Comparison of ENCODE assay signal across 27 mouse cellular contexts in genomic region chr12:70137626-70138025, GRCm38 (mm10). TPM values are rescaled to one million over a fixed set of nuclear protein-coding genes. Genes with fewer than 3 reads are reported as not detected.
"Had no signal": no experiment of that assay in that cellular context is flagged by ENCODE, and none has a peak within 500 bp of the region (broad histone marks: within the 10 kb centered on the region; RNA-seq: fewer than 3 reads in every experiment).

No protein-coding gene starts in this region.

- DNase-seq: kidney, adult 11 months; kidney, adult 9 months; kidney, postnatal 25 days; layer of hippocampus, adult 9-11 months; liver; retina, postnatal 1 day; right cerebral cortex, postnatal 25 days; spleen, adult 18-20 months; thymus, postnatal 36 days had no signal

- H3K9ac ChIP-seq: intestine, embryonic 15.5 days; limb, embryonic 13.5 days; liver, embryonic 12.5 days; liver, embryonic 15.5 days; midbrain, embryonic 15.5 days; stomach, embryonic 15.5 days had no signal

- H3K4me1 ChIP-seq: intestine, embryonic 15.5 days; limb, embryonic 10.5 days; limb, embryonic 13.5 days; liver, embryonic 12.5 days; liver, embryonic 15.5 days had no signal

- H3K4me3 ChIP-seq: intestine, embryonic 15.5 days; layer of hippocampus, adult 2 months; limb, embryonic 10.5 days; limb, embryonic 13.5 days; liver, embryonic 12.5 days; liver, embryonic 15.5 days; midbrain, embryonic 15.5 days; stomach, embryonic 15.5 days had no signal

- H3K4me2 ChIP-seq: intestine, embryonic 15.5 days; limb, embryonic 13.5 days; liver, embryonic 12.5 days; liver, embryonic 15.5 days; midbrain, embryonic 15.5 days; stomach, embryonic 15.5 days had no signal

- H3K27me3 ChIP-seq: intestine, embryonic 15.5 days; limb, embryonic 13.5 days; liver, embryonic 12.5 days; liver, embryonic 15.5 days; midbrain, embryonic 15.5 days; stomach, embryonic 15.5 days had no signal

- H3K27ac ChIP-seq: intestine, embryonic 15.5 days; layer of hippocampus, adult 2 months; limb, embryonic 10.5 days; limb, embryonic 13.5 days; liver, embryonic 12.5 days; liver, embryonic 15.5 days; midbrain, embryonic 15.5 days; stomach, embryonic 15.5 days had no signal

- H3K9me3 ChIP-seq: intestine, embryonic 15.5 days; limb, embryonic 10.5 days; limb, embryonic 13.5 days; liver, embryonic 12.5 days; liver, embryonic 15.5 days; midbrain, embryonic 15.5 days; stomach, embryonic 15.5 days had no signal

- H3K36me3 ChIP-seq: intestine, embryonic 15.5 days; limb, embryonic 10.5 days; limb, embryonic 13.5 days; liver, embryonic 12.5 days; liver, embryonic 15.5 days; midbrain, embryonic 15.5 days; stomach, embryonic 15.5 days had no signal

- ATAC-seq: hindbrain, embryonic 16.5 days; intestine, embryonic 15.5 days; liver, embryonic 12.5 days had no signal

RNA-seq across cellular contexts. Expression of gene Abhd12b, which starts 16.3 kb away (rescaled TPM):
- total RNA-seq: layer of hippocampus, adult 2 months; layer of hippocampus, postnatal 25 days; left cerebral cortex, adult 18-20 months; left cerebral cortex, postnatal 25 days; monocyte, adult 5-6 weeks had no signal
- polyA plus RNA-seq: large intestine, adult 2 months; limb, embryonic 10.5 days; limb, embryonic 13.5 days; liver, embryonic 12.5 days; liver, embryonic 15.5 days; lung, embryonic 16.5 days; myocyte; neural tube, embryonic 11.5 days; stomach, embryonic 15.5 days; thymus, postnatal 0 days had no signal
